Mouse (Mus musculus) adrenal gland, postnatal 36 days (tissue): Measurements from ENCODE around the gene Pgm2l1. TPM values are rescaled to one million over a fixed set of nuclear protein-coding genes. Genes with fewer than 3 reads are reported as not detected.
"Not testable (repeated sequence)": the region's sequence is repeated elsewhere in the genome, so short reads cannot be mapped to it uniquely, and the experiment has no call there.

ENCODE experiments used
- DNase-seq, 2 experiments: peaks; one replicate each; pipeline ENCODE4 v3.0.0; 2021; ENCODE audit warnings: mixed read lengths in 1 of 2
- total RNA-seq, 2 experiments: library from RNA; stranded (reverse); gene quantifications; 2 replicates each; pipeline ENCODE4 v1.2.3; 2021

Pgm2l1 gene
- total RNA-seq, 2 experiments from 2014 or later, result 5.7 to 8.9 TPM

GRCm38 (mm10) chr7:100228957-100229356 lies 1.8 kb downstream of the Pgm2l1 start:
- DNase-seq, result no peak

- no peak for DNase-seq
Measured at GRCm38 (mm10) chr7:100230646-100231045, 3.5 kb downstream of the Pgm2l1 start.

- DNase-seq, result no peak
Measured at GRCm38 (mm10) chr7:100231661-100232060, 4.5 kb downstream of the Pgm2l1 start.

- DNase-seq, result no peak
Measured at GRCm38 (mm10) chr7:100233681-100234080, 6.5 kb downstream of the Pgm2l1 start.

- peak; percentile 41 to 65 for DNase-seq
Measured at GRCm38 (mm10) chr7:100234264-100234885, 7.2 kb downstream of the Pgm2l1 start.

- no peak for DNase-seq
Measured at GRCm38 (mm10) chr7:100238271-100238670, 11.1 kb downstream of the Pgm2l1 start.

GRCm38 (mm10) chr7:100240601-100241000 lies 13.4 kb downstream of the Pgm2l1 start:
- DNase-seq, result no peak

GRCm38 (mm10) chr7:100243007-100243406 lies 15.8 kb downstream of the Pgm2l1 start:
- DNase-seq, result no peak

GRCm38 (mm10) chr7:100244225-100244624 lies 17.0 kb downstream of the Pgm2l1 start:
- DNase-seq, result no peak

GRCm38 (mm10) chr7:100245176-100245575 lies 18.0 kb downstream of the Pgm2l1 start:
- no peak for DNase-seq

- DNase-seq, result peak in 1 of 2 experiments; percentile 35
Measured at GRCm38 (mm10) chr7:100250667-100251066, 23.5 kb downstream of the Pgm2l1 start.

GRCm38 (mm10) chr7:100262350-100262749 lies 35.2 kb downstream of the Pgm2l1 start:
- peak in 1 of 2 experiments; percentile 26 for DNase-seq

GRCm38 (mm10) chr7:100264934-100265333 lies 37.7 kb downstream of the Pgm2l1 start:
- not testable (repeated sequence) for DNase-seq

GRCm38 (mm10) chr7:100272369-100272768 lies 45.2 kb downstream of the Pgm2l1 start:
- DNase-seq, result no peak

- no peak for DNase-seq
Measured at GRCm38 (mm10) chr7:100274507-100274906, 47.3 kb downstream of the Pgm2l1 start.

- DNase-seq, result peak in 1 of 2 experiments; percentile 14
Measured at GRCm38 (mm10) chr7:100276397-100276796, 49.2 kb downstream of the Pgm2l1 start.

GRCm38 (mm10) chr7:100279803-100280202 lies 52.6 kb downstream of the Pgm2l1 start:
- peak; percentile 31 to 44 for DNase-seq

- no peak for DNase-seq
Measured at GRCm38 (mm10) chr7:100281596-100281995, 54.4 kb downstream of the Pgm2l1 start.

- no peak for DNase-seq
Measured at GRCm38 (mm10) chr7:100283298-100283697, 56.1 kb downstream of the Pgm2l1 start.

GRCm38 (mm10) chr7:100285383-100285782 lies 58.2 kb downstream of the Pgm2l1 start, which contains the start of gene P4ha3:
TSS of gene P4ha3 (plus strand) at chr7:100285520.
- no peak for DNase-seq

GRCm38 (mm10) chr7:100287748-100288578 lies 60.8 kb downstream of the Pgm2l1 start:
- DNase-seq, result peak; percentile 79 to 80

- DNase-seq, result no peak
Measured at GRCm38 (mm10) chr7:100288622-100289021, 61.4 kb downstream of the Pgm2l1 start.

GRCm38 (mm10) chr7:100293546-100293945 lies 66.4 kb downstream of the Pgm2l1 start:
- no peak for DNase-seq
